Mouse (Mus musculus): ENCODE results near the gene Igfn1.

Gene Igfn1

GRCm38 (mm10) chr1:136007211-136008158 lies 1.3 kb upstream of the Igfn1 start, which contains the start of gene Tmem9:
Gene Tmem9 (plus strand): TSS chr1:136008150.
- in situ Hi-C loops (cut with MboI), result no loop called here

GRCm38 (mm10) chr1:136001438-136001837 lies 4.7 kb downstream of the Igfn1 start:
- in situ Hi-C loops (cut with MboI), result no loop called here

DNA sequence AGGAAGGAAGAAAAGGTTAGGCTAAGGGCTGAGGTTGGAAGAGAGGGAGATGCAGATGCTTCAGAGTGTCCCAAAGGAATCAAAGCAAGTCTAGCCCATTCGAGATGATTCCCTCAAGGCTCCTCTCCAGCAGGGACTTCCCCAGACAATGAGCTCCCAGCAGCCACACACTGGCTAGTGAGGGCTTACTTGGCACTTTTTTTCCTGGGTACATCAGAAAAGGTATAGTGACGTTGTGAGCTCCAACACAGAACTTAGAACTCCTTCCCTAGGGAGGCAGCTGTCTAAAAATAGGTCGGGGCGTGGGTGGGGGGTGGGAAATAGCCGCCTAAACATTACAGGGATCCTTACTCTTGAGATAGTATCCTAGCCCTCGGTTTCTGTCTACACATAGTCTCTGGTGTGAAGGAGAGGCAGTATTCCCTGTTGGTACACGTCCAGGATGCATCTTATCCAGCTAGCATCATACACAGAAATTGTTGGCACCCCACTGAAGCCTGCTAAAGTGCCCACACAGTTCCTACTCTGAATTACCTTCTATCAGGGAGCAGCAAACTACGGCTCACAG lies 6.3 kb downstream of the Igfn1 start:
- in situ Hi-C loops (cut with MboI), result no loop called here

GRCm38 (mm10) chr1:135997537-135997936 lies 8.6 kb downstream of the Igfn1 start:
- in situ Hi-C loops (cut with MboI), result no loop called here

DNA sequence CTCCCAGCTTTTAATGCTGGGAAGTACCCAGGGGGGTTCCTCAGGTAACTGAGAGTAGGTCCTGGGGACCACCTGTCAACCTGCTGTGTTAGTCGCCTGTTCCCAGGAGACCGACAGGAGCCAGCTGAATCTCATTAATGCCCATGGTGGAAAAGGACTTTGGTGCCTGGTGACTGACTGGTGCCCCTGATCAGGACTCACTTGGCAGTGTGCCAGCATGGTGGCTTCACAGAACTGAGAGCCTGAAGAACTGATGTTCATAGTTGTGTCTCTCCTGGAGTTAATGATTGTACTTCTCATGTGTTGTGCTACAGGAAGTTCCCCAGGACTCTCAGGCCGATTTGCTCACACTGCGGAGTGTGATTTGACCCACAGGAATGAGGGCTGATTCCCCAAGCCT lies 12.7 kb downstream of the Igfn1 start:
- in situ Hi-C loops (cut with MboI), result no loop called here

DNA sequence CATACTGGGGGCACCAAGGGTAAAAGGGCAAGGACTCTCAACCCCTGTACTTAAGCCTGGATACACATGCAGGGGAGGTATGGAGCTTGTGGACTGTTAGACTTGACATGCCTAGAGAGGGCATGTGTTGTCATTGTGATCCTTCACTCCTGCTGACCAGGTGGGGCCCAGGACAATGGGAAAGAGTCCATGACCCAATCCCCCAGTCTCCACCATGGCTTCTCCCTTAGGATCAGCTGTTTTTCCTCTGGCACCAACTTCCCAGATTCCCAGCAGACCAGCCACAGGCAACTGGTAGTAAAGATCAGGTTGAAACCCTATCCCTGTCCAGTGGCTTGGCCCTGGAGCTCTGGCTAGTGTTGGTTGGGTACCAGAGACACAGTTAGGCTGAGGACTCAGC lies 16.3 kb downstream of the Igfn1 start:
- in situ Hi-C loops (cut with MboI), result no loop called here

GRCm38 (mm10) chr1:135984105-135984504 lies 22.0 kb downstream of the Igfn1 start:
- in situ Hi-C loops (cut with MboI), result no loop called here

DNA sequence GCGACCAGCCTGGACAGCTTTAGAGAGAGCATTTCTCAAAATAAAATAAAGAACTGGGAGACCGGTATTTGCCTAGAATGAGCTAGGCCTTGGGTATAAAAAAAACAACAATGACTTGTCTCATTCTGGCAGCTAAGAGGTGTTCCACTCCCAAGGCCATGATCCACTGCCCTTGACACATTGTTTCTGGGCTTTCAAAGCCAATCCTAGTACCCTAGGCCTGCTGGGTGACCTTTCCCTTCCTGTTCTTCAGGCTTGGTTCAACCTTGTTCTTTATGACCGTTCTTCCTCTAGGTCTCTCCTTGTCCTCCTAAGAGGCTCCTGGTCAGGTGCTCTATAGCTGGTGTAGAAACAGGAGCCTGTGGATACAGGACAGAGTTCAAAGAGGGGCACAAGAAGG lies 33.6 kb downstream of the Igfn1 start:
- in situ Hi-C loops (cut with MboI), result no loop called here

- in situ Hi-C loops (cut with MboI), result no loop called here
Measured at GRCm38 (mm10) chr1:135970486-135970885, 35.7 kb downstream of the Igfn1 start.

GRCm38 (mm10) chr1:135967739-135968138 lies 38.4 kb downstream of the Igfn1 start:
- in situ Hi-C loops (cut with MboI), result no loop called here

DNA sequence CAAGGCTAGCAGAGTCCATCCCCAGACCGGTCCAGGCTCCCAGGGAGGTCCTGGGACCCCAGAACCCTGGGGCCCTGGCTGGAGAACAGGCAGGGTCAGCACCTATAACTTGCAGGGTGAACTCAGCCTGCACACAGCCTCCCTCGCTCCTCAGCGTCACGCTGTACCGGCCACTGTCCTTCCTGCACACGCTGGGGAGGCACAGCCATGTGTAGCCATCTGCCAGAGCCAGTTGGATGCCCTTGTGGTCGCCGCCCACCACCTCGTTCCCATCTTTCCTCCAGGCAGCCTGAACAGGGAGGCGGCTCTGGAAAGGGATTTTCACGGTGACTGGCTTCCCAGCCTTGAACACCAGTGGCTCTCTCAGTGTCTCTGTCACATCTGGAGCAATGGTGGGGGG lies 41.6 kb downstream of the Igfn1 start:
- in situ Hi-C loops (cut with MboI), result no loop called here

DNA sequence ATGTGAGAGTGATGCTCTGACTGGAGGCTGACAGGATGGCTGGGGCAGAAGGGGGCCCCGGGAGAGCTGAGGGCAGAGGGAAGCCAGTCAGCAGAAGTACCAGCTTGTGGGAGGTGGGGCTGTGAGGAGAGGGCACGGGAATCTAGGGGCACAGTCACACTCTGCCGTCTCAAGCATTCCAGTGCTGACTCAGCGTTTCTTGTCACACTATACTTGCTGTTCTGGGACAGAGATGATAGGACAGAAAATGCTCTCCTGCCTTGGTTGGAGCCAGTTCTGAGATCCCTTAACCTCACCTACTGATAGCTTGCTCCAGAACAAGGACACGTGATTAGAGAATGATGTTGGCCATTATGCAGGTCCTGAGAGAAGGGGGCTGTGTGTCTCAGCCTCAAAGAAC lies 43.0 kb downstream of the Igfn1 start:
- in situ Hi-C loops (cut with MboI), result no loop called here

DNA sequence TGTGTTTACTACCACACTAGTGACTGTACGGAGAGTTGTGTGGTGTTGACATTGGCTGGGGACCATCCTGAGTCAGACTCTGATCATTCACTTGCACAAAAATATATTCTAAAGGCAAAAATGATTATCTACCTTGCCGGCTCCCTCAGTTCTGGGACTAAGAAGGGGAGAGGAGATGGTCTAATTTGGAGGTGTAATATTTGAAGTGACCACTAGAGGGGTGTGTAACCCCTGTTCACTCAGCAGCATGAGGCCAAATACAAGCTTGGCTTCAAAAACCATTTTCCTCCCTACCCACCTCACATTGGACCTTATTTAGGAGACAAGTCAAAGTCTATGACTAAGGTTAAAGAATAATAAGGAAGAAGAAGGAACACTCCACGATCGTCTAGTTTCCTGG lies 47.7 kb downstream of the Igfn1 start:
- in situ Hi-C loops (cut with MboI), result no loop called here

GRCm38 (mm10) chr1:135948871-135949270 lies 57.3 kb downstream of the Igfn1 start:
- in situ Hi-C loops (cut with MboI), result no loop called here

DNA sequence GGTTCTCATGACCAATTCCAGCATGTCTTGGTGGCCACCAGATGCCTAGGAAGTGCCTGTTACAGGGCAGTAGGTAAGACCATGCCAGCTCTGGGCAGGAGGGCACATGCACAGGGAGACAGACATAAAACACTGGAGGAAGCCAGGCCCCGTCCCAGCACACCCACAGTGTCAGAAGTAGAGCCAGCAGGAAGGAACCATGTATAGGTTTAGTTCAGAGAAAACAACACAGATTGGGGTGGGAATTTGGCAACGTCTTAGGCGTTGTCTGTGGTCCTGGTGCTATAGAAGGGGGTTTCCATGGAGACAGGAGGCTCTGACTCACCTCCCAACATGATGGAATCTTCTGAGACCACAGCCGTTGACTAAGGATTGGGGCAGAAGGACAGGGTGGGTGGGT lies 59.9 kb downstream of the Igfn1 start:
- in situ Hi-C loops (cut with MboI), result no loop called here

DNA sequence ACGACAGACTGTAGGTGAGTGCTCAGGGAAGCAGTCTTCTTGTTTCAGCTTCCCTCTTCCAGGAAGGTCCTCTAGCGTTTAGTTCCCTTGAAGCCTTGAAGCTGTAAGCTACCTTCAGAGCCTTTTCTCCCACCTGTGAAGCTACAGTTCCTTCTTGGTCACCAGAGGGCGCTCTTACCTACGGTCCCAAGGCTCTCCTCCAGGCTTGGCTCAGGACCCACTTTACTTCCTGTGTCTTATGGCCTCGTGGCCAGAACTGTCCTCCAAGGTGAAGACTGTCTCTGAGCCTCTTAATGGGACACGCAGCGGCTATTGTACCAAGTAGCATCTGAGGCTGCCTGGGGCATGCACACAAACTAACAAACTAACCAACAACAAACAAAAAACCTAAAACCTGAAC lies 60.4 kb downstream of the Igfn1 start:
- in situ Hi-C loops (cut with MboI), result no loop called here

DNA sequence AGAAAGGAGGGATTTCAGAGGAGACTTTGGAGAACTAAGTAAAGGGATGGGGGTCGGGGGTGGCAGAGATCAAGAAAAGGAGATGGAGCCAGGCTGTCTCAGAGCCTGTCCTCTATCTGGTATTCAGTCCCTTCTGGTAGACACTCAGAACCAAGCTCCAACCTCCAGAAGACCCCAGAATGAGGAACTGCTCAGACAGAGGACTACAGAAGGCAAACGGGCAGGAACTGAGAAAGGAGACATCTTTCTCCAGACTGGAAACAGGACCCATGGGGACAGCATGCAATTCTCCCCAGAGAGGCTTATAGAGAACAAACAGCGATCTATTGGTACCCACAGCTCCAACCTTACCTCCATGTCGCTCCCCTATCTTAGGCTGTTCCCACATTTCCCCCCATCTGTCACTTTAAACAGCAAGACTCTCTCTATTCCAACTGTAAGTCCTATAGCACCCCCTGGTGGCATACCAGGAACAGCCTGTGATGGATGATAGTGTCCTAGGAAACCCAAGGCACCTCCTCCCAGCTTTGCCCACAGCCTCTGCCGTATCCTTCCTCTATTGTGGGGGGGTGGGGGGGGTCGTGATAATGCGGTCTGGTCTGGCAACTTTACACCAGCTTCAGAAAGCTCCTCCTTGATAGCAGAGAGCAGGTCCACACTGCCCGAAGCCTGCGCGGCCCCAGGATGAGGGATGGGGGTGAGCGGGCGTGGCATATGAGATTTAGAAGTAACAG lies 61.4 kb downstream of the Igfn1 start:
- in situ Hi-C loops (cut with MboI), result no loop called here

- in situ Hi-C loops (cut with MboI), result no loop called here
Measured at GRCm38 (mm10) chr1:135943713-135944112, 62.4 kb downstream of the Igfn1 start.

DNA sequence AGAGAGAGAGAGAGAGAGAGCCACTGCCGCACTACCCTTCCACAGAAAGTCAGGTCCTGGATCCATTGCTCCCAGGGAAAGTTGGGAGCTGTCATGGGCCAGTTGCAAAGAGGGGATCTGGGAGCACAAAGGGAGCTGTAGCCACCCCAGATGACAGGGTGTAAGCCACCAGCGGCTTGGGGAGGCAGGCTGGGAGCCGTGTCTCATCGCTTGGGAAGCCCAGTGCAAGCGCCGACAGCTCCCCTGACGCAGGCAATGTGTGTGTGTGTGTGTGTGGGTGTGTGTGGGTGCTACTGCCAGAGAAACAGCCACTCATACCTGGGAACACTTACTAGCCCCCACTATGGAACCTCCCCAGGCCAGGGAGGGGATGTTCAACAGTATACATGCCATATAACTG lies 64.0 kb downstream of the Igfn1 start:
- in situ Hi-C loops (cut with MboI), result no loop called here

GRCm38 (mm10) chr1:135941259-135942006 lies 64.7 kb downstream of the Igfn1 start:
- in situ Hi-C loops (cut with MboI), result no loop called here

DNA sequence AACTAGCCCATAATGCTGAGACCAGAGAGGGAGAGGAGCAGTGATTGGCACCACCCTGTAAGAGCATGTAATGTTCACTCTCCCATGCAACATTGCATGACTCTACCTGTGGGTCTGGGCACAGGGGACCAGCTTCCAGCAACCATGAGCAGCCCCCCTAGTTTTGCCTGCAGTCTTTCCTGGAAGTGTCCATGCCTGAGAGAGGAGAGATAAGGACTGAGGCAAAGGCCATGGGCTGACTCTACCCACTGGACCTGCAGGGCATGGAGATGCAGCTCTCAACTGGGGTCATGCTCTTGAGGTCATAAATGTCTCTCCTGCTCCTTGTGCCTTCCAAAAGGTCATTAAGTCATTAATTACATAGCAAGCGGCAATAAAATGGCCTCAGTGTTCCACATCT lies 70.1 kb downstream of the Igfn1 start:
- in situ Hi-C loops (cut with MboI), result no loop called here

DNA sequence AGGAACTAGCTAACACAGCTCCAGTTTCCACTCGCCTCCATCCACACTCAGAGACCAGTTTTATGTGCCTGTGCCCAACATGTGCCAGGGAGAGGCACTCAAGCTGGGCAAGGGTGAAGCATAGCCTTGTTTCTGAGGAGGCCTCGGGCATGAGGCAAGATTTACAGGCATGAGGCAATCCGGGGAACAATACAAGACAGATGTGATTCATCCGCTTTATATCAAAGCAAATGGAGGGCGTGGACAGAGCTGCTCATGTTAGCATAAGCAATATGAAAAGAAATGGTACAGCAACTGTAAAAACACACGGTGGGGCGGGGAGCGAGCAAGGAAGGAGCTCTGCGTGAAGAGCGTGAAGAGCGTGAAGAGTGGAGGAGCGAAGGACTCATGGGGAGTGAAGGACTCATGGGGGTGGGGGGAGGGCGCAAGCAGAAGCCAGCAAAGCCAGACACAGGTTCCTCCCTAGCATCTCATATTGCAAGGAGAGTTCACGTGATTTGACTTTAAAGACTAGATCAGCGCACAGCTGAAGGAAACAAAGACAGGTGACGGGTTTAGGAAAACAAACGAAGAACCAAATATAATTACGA lies 72.3 kb downstream of the Igfn1 start:
- in situ Hi-C loops (cut with MboI), result no loop called here

Data from mature B cell (primary cell).